Mouse (Mus musculus) left cerebral cortex, adult 2 months (tissue): ENCODE measurements around the gene Plekhh1. TPM values are rescaled to one million over a fixed set of nuclear protein-coding genes. Genes with fewer than 3 reads are reported as not detected.

Experiments
- DNase-seq, 2 experiments: peaks; one replicate each; pipeline ENCODE4 v3.0.0; 2021 to 2022; ENCODE audit warnings: low spot score in 2 of 2, mixed read lengths in 1 of 2; ENCODE audit errors: extremely low spot score in 1 of 2
- H3K27ac ChIP-seq: fragments of 200-600 bp; 2 replicates; pipeline ENCODE4 v1.8.1; 2022
- H3K4me3 ChIP-seq: fragments of 200-600 bp; 2 replicates; pipeline ENCODE4 v1.8.1; 2022
- CTCF ChIP-seq: fragments of 200-600 bp; IDR thresholded peaks from 2 replicates; pipeline ENCODE4 v1.8.1; 2022; ENCODE audit warnings: antibody characterized with exemption, mild to moderate bottlenecking, moderate library complexity
- intact Hi-C: fragments of 180-260 bp; cut with DNase I; formaldehyde crosslinking; loops from one replicate; pipeline ENCODE4 v1.15.1; 2025
- long read RNA-seq, 2 experiments: library from polyadenylated mRNA; stranded (forward); transcript quantifications; one replicate each; pipeline ENCODE4 v2.0.0; 2021; ENCODE audit warnings: borderline mapping rate in 2 of 2
- total RNA-seq, 2 experiments: library from RNA; stranded (reverse); gene quantifications; 2 replicates each; pipeline ENCODE4 v1.2.3; 2021

The Plekhh1 gene
- 10 to 100 TPM in 1 of 2 experiments, 1 to 10 TPM in 1; 9.1 to 12.1 TPM for total RNA-seq
- long read RNA-seq, experiment 1, full-length matches to known transcripts = 11 of 13 reads
- long read RNA-seq, experiment 1, partial matches to known transcripts = 1 of 13 reads
- long read RNA-seq, experiment 1, other reads (novel, unspliced or antisense) = 1 of 13 reads
- long read RNA-seq, experiment 2, full-length matches to known transcripts = 10 of 17 reads
- long read RNA-seq, experiment 2, partial matches to known transcripts = 7 of 17 reads
- long read RNA-seq, experiment 2, other reads (novel, unspliced or antisense) = 0 of 17 reads

GRCm38 (mm10) chr12:79028911-79029861 lies at the start of gene Plekhh1:
Gene Plekhh1 (plus strand): TSS chr12:79029163.
- TF ChIP-seq CTCF = no peak; the same call in 1 of the 2 replicates
- peak; percentile 37 to 46 for DNase-seq
- peak within 1 kb of the TSS; percentile 68 for H3K4me3 ChIP-seq
- intact Hi-C loops = no loop called here
- H3K27ac ChIP-seq = peak within 1 kb of the TSS; percentile 68

- intact Hi-C loops = no loop called here
- TF ChIP-seq CTCF = no peak
- H3K27ac ChIP-seq = no peak overlapping the region
- H3K4me3 ChIP-seq = no peak overlapping the region
- no peak for DNase-seq
Measured at GRCm38 (mm10) chr12:78980683-78981091, 48.3 kb upstream of the Plekhh1 start.

GRCm38 (mm10) chr12:78981131-78981530 lies 47.8 kb upstream of the Plekhh1 start:
- intact Hi-C loops = no loop called here
- no peak for TF ChIP-seq CTCF
- Histone ChIP-seq H3K27ac (no peak overlapping the region), H3K4me3 (no peak overlapping the region)
- DNase-seq = no peak

- no peak for TF ChIP-seq CTCF
- no peak for DNase-seq
- Histone ChIP-seq H3K4me3 (no peak overlapping the region), H3K27ac (peak overlapping the region; percentile 34)
- intact Hi-C loops = no loop called here
Measured at GRCm38 (mm10) chr12:78981938-78982825, 46.8 kb upstream of the Plekhh1 start.

- no peak overlapping the region for H3K4me3 ChIP-seq
- no peak for TF ChIP-seq CTCF
- DNase-seq = no peak
- H3K27ac ChIP-seq = no peak overlapping the region
- intact Hi-C loops = no loop called here
Measured at GRCm38 (mm10) chr12:78983296-78984034, 45.5 kb upstream of the Plekhh1 start.

GRCm38 (mm10) chr12:78984035-78984432 lies 44.9 kb upstream of the Plekhh1 start:
- Histone ChIP-seq H3K4me3 (no peak overlapping the region), H3K27ac (no peak overlapping the region)
- intact Hi-C loops = no loop called here
- no peak for TF ChIP-seq CTCF
- peak in 1 of 2 experiments; percentile 36 for DNase-seq

GRCm38 (mm10) chr12:78987581-78988081 lies 41.3 kb upstream of the Plekhh1 start:
- DNase-seq = no peak
- intact Hi-C loops = no loop called here
- Histone ChIP-seq H3K4me3 (no peak overlapping the region), H3K27ac (no peak overlapping the region)
- no peak for TF ChIP-seq CTCF

GRCm38 (mm10) chr12:78996271-78996670 lies 32.7 kb upstream of the Plekhh1 start:
- no peak for TF ChIP-seq CTCF
- DNase-seq = no peak
- no peak overlapping the region for H3K27ac ChIP-seq
- intact Hi-C loops = no loop called here
- H3K4me3 ChIP-seq = no peak overlapping the region

GRCm38 (mm10) chr12:78996711-78997110 lies 32.3 kb upstream of the Plekhh1 start:
- intact Hi-C loops = no loop called here
- no peak for TF ChIP-seq CTCF
- DNase-seq = no peak
- no peak overlapping the region for H3K4me3 ChIP-seq
- no peak overlapping the region for H3K27ac ChIP-seq

- no peak for DNase-seq
- no peak for TF ChIP-seq CTCF
- Histone ChIP-seq H3K4me3 (no peak overlapping the region), H3K27ac (no peak overlapping the region)
- intact Hi-C loops = no loop called here
Measured at GRCm38 (mm10) chr12:79002406-79002805, 26.6 kb upstream of the Plekhh1 start.

GRCm38 (mm10) chr12:79002978-79003377 lies 26.0 kb upstream of the Plekhh1 start:
- no peak for DNase-seq
- Histone ChIP-seq H3K4me3 (no peak overlapping the region), H3K27ac (no peak overlapping the region)
- no peak for TF ChIP-seq CTCF
- intact Hi-C loops = no loop called here
